Mouse (Mus musculus): ENCODE measurements around the gene Pde3a.
"Not testable (repeated sequence)": the region's sequence is repeated elsewhere in the genome, so short reads cannot be mapped to it uniquely, and the experiment has no call there.

Gene Pde3a

DNA sequence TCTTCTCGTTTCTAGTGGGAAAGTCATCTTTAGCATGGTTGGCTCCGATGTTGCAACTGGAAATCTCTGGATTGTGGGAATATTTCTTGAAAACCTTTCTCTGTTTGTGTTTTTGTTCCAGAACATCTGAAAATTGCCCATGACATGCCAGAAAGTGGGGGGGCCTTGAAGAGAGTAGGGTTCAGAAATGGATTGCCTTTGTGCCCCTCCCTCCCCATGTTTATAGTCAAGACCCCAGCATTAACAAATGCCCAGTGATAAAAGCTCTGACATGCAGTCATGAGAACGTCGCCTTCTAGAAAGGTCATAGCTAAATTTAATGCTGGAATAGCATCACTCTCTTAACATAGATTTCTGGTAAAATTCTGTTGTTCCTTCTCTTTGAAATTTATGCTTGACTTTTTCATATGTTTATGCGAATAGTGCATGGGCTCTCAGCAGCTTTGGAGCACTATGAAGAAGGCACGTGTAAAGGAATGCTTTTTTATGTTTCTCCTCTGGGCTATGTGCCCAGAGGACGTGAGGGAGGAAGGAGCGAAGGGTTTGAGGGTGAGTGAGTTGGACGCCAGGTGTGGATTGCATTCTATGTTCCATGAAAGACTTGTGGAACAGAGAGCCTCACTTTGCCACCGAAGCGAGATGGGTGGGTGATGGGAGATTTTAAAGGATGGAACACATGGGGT lies 19.0 kb downstream of the Pde3a start:
- DNase-seq (ENCODE audit: low spot score) = no peak

- DNase-seq (ENCODE audit: low spot score) = no peak
These were observed 19.8 kb downstream of the Pde3a start for GRCm38 (mm10) chr6:141268871-141269270.

DNA sequence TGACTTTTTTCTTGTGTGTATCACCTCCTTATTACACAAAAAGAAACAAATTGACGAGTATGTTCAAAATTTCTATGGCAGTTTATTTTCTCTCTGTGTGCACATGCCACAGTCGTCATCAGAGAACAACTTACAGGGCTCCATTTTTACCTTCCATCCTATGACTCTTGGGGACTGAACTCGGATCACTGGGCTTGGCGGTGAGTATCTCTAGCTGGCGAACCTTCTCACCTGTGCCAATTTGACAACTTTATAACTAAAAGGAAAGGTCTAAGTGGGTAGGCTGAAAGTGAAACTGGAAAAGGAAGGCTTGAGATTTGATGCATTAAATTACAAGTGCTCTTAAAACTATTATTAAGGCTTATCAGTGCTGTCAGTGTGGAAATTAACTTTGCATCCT lies 22.1 kb downstream of the Pde3a start:
- DNase-seq (ENCODE audit: low spot score) = no peak

DNA sequence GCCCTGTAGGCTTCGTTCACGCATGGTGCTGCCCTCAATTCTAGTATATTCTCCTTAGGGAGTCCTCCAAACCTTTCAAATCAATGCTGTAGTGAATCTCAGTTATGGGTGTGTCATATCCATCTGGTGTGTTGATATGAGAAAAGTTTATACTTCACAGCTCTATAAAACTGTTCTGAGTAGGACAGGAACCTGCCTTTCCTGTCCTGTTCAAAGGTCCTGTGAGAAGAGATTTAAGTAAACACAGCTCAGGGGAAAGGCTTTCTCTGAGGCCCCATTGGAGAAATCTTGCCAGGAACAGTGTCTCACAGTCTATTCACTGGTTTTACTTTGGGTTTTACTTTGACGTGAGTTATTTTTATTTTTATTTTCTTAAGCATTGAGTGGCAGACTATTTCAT lies 22.5 kb downstream of the Pde3a start:
- DNase-seq (ENCODE audit: low spot score) = no peak

DNA sequence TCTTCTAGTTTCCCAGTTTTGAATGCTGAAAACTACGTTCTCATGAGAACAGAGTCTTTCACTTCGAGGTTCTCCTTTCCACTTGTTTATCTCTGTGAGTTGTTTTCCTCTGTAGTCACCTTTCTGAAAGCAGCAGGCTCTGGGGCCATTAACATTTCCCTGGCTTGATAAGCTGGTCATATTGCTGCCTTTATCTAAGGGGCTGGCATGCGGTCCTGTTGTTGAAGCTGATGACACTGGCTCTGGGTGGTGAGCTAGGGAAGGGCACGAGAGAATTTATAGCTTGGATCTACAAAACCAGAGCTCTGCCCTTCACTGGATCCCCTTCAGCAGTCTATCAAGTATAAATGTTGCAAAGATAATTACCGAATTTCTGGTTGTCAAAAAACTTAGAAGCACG lies 24.6 kb downstream of the Pde3a start:
- no peak for DNase-seq (ENCODE audit: low spot score)

GRCm38 (mm10) chr6:141281685-141282084 lies 32.6 kb downstream of the Pde3a start:
- DNase-seq (ENCODE audit: low spot score) = no peak

DNA sequence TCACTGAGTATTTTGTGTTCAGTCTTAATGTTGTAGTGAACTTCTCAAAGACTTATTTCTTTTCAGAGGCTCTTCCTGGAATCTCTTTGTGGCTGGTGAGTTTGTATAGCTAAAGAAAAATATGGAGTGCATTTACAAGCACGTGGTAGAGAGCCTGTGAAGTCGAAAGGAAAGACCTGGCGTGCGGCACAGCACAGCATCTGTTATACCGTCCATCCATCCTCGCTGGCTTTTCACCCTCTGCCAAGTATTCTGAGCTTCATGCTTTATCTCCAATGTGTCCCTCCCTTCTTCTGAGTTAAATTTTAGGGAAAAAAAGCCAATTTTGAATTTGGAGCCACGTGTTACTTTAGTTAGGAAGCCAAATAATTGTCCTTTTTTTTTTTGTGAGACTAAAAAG lies 33.7 kb downstream of the Pde3a start:
- no peak for DNase-seq (ENCODE audit: low spot score)

GRCm38 (mm10) chr6:141291195-141291594 lies 42.1 kb downstream of the Pde3a start:
- no peak for DNase-seq (ENCODE audit: low spot score)

DNA sequence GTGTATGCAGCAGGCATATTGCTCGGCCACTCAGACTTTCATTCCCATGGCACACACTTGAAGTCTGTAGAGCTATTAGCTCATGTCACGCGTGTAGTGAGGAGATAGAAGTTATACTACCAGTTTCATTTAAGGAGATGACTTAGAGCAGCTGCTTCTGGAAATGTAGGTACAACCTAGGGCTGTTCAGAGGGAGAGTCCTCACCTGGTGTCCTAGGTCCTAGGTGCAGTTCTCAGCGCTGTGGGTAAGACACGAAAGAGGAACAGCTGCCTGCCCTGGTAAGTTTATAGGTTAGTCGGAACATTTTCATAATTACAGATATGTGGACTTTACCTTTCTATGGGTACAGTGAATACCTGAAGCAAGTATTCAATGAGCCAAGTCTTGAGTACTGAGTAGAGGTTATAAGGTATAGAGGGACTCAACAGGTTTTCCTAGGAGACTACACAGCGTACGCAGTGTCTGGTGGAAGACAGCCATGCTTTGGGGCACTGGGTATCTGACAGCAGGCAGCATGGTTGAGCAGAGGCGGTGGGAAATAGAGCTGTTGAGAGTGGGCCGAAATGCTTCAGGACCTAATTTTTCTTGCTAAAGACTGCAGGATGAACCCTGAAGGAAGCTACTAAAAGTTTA lies 43.9 kb downstream of the Pde3a start:
- DNase-seq (ENCODE audit: low spot score) = no peak

DNA sequence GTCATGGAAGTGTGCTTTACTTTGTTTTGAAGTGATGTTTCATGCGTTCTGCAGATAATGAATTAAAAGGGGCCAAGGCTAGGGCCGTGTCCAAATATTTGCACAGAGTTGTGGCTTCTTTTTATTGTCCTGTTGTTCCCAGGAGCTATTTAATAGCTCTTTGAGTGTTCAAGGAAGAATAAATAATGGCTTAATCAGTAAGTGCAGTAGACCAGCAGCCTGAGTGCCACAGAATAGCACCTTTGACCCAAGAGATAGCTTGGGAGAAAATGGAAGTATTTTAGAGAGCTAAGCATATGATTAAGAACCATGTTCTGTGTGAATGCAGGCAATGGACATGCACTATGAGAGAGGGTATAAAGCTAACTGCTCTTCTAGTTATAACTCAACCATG lies 44.4 kb downstream of the Pde3a start:
- no peak for DNase-seq (ENCODE audit: low spot score)

GRCm38 (mm10) chr6:141295264-141295663 lies 46.2 kb downstream of the Pde3a start:
- no peak for DNase-seq (ENCODE audit: low spot score)

DNA sequence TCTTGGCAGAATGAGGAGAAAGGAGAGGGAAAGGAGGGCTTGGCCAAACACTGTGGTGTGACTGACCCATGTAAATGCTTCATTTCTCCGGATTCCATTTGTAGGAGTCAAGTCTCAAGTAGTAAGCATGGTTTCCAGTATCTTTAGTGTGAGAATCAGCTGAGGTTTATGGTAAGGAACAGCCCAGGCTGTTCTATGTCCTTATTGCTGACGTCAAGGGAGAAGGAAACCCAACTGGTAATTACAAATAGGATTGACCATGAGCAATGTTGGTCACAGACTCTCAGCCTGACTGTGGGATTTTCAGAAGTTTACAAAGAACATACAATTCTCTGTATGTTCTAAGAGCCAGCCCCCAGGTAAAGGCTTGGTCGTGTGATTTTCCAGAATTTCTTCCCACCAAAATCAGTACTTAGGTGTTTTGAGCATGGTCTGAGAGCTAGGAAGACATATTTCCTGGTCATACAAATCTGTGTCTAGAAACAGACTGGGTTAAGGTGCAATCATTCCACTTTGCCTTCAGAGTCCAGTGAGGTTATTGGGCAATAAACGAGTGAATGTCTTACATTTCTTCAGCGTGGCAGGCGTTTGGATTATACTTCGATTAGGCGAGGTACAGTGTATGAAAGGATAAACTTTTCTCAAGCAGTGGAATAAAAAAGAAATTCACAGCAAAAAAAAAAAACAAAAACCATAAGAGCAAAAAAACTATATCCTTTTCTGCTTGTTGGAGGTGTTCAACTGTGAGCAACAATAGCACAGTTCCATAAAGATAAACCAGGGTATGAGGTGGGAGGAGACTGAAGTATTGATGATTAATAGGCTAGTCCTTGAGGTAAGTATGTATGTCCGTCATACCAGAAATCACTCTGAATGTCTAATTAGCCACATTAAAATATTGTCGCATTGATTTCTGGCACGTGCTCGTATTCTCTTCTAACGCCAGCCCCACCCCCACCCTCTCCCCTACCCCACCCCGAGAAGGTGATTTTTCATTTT lies 53.0 kb downstream of the Pde3a start:
- DNase-seq (ENCODE audit: low spot score) = no peak

DNA sequence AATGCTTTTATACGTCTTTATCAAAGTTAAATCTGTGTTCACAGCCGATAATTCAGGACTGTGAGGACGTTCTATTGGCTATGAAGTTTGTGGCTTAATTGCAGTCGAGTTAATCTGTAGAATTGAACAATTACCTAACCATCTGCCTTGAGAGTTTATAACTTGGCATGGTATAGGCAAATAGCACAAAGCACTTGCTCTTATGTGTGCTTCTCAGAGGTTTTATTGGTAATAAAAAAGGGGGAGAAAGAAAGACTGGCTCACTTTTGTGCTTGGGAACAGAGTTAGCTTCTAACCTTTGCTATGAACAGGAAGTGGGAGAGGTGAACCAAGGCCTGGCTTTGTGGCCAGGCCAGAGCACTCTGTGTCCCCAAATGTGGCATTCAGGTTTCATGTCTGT lies 53.8 kb downstream of the Pde3a start:
- DNase-seq (ENCODE audit: low spot score) = no peak

DNA sequence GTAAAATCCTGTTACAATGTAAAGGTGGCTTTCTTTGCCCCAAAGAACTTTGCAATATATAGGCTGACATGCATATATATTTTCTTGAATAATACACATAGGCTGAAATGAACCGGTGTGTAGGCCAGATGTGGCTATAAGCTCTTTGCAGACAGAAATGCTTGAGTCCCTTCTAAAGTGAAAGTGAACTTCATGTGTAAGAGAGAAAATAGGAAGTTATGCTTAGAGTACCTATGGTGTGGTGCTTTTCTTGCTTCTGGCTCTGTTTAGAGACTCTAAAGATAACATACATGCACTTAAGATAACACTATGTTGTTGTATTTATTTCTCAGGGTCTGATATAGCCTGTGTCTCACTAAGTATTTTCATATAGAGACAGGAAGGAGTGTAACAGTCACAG lies 58.3 kb downstream of the Pde3a start:
- DNase-seq (ENCODE audit: low spot score) = no peak

- DNase-seq (ENCODE audit: low spot score) = no peak
These were observed 59.4 kb downstream of the Pde3a start for GRCm38 (mm10) chr6:141308451-141308850.

DNA sequence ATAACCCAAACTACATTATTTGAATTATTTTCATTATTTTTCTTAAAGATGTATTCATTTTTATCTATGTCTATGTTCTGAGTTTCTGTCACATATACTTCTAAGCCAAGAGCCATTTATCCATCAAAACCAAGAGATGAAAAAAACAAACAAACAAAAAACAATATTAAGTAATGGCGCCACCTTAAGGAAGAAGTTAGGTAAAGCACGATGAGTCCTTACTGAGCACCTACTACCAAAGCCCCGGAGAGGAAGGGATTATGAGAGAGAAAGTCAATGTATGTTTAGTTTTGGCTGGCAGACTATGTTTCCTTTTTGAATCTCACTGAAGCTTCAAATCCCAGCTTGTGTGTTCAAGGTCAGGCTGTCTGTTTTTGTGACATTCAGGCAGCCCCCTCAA lies 60.8 kb downstream of the Pde3a start:
- peak; percentile 35 for DNase-seq (ENCODE audit: low spot score)

- DNase-seq (ENCODE audit: low spot score) = no peak
These were observed 61.3 kb downstream of the Pde3a start for GRCm38 (mm10) chr6:141310351-141310750.

DNA sequence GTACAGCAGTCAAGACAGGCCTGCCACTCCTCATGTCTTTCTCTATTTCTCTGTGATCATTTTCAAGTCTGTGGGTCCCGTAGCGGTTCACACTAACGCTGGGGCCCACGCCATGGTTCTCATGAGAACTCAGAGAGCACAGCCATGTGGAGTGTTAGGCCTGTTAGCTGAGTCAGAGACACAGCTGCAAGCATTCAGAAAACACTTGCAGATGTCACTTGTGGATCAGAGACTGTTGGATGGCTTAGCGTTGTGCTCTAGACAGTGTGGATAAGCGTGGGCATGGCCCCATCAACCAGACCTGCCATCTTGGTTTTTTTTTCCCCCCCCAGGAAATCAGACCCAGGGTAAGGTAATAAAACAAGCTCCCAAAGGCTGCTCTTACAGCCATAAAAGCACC lies 62.5 kb downstream of the Pde3a start:
- no peak for DNase-seq (ENCODE audit: low spot score)

GRCm38 (mm10) chr6:141313112-141313511 lies 64.0 kb downstream of the Pde3a start:
- DNase-seq (ENCODE audit: low spot score) = no peak

GRCm38 (mm10) chr6:141318440-141318839 lies 69.4 kb downstream of the Pde3a start:
- no peak for DNase-seq (ENCODE audit: low spot score)

DNA sequence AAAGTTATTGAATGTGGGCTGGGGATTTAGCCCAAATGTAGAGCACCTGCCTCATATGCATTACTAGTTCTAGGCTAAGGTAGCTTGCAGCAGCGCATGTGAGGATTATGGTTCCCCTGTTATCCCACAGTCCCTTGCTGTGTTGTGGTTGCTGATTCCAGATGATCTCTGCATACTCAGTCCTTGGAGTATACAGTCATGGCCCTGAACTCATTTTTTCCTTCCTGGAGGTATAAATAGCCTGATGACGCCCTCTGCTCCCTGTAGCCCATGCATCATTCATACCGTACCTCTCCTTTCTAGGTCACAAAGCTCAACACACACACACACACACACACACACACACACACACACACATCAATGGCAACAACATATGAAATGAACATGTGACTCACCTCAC lies 72.2 kb downstream of the Pde3a start:
- DNase-seq (ENCODE audit: low spot score) = no peak

- no peak for DNase-seq (ENCODE audit: low spot score)
These were observed 73.9 kb downstream of the Pde3a start for GRCm38 (mm10) chr6:141322961-141323360.

- DNase-seq (ENCODE audit: low spot score) = not testable (repeated sequence)
These were observed 78.1 kb downstream of the Pde3a start for GRCm38 (mm10) chr6:141327134-141327533.
